Comparison of ENCODE assay signal across 8 mouse cellular contexts in genomic region chr7:42505186-42505585, GRCm38 (mm10). TPM values are rescaled to one million over a fixed set of nuclear protein-coding genes. Genes with fewer than 3 reads are reported as not detected.
A peak's percentile ranks its signal among the peaks of the same experiment; 100 is the strongest.
DNase-seq lines count a peak whose midpoint lies in the region; ATAC-seq lines count a peak whose summit lies in the region.

No protein-coding gene starts in this region.

- no peaks in the 10 kb centered on the region for H3K27me3 ChIP-seq in heart, embryonic 15.5 days
- no peaks in the 10 kb centered on the region for H3K27me3 ChIP-seq in hindbrain, embryonic 13.5 days

- peak overlapping the region; percentile 67 for H3K9ac ChIP-seq in heart, embryonic 15.5 days
- peak overlapping the region; percentile 82 for H3K9ac ChIP-seq in hindbrain, embryonic 13.5 days

- H3K4me3 ChIP-seq in heart, embryonic 15.5 days: peak overlapping the region; percentile 75
- peak overlapping the region; percentile 65 for H3K4me3 ChIP-seq in hindbrain, embryonic 13.5 days
- H3K4me3 ChIP-seq in macrophage (ENCODE audit: inconsistent target): peak overlapping the region; percentile 85

- H3K27ac ChIP-seq in heart, embryonic 15.5 days: peak overlapping the region; percentile 53
- H3K27ac ChIP-seq in hindbrain, embryonic 13.5 days: peak overlapping the region; percentile 64
- peak overlapping the region; percentile 21; the same call in 1 of the 2 replicates for H3K27ac ChIP-seq in macrophage

- WGBS in heart, embryonic 15.5 days: 1% methylated on average over 20 of the region's 20 CpGs
- 1% methylated on average over 20 of the region's 20 CpGs for WGBS in hindbrain, embryonic 13.5 days
- 1% methylated on average over 20 of the region's 20 CpGs for WGBS in macrophage (ENCODE audit: missing documents)

- H3K79me2 ChIP-seq in macrophage (ENCODE audit: inconsistent target): peaks cover 4% of the 10 kb centered on the region; the same call in 1 of the 2 replicates

- no peak for DNase-seq in heart, adult 9 months (ENCODE audit: low spot score in 2 of 2)
- DNase-seq in c-Kit-positive CD71-positive TER-119-positive erythroid progenitor cells, embryonic 14.5 days (ENCODE audit: low spot score): peak; percentile 14
- DNase-seq in cerebellum, postnatal 14 days: no peak
- DNase-seq in gastrocnemius, postnatal 10 days: no peak

- no peaks in the 10 kb centered on the region for H3K4me1 ChIP-seq in heart, embryonic 15.5 days (replicated peaks)
- H3K4me1 ChIP-seq in hindbrain, embryonic 13.5 days (replicated peaks): peaks cover 20% of the 10 kb centered on the region

- H3K4me2 ChIP-seq in heart, embryonic 15.5 days: peak overlapping the region; percentile 69
- peak overlapping the region; percentile 68 for H3K4me2 ChIP-seq in hindbrain, embryonic 13.5 days

- H3K36me3 ChIP-seq in heart, embryonic 15.5 days: peaks cover 4% of the 10 kb centered on the region; the same call in 1 of the 2 replicates
- H3K36me3 ChIP-seq in hindbrain, embryonic 13.5 days: peaks cover 18% of the 10 kb centered on the region
- H3K36me3 ChIP-seq in macrophage (ENCODE audit: inconsistent target): no peaks in the 10 kb centered on the region

- no peak for ATAC-seq in heart, embryonic 15.5 days (replicated peaks; ENCODE audit: insufficient number of reproducible peaks, insufficient read depth, low FRiP score, low read depth)
- peak; percentile 35 for ATAC-seq in CD4-positive, CD25-positive, alpha-beta regulatory T cell, adult 4 months
- ATAC-seq in hindbrain, embryonic 13.5 days (ENCODE audit: low FRiP score): peak; percentile 75

- H3K9me3 ChIP-seq in heart, embryonic 15.5 days (replicated peaks): no peaks in the 10 kb centered on the region
- peaks cover 10% of the 10 kb centered on the region; the same call in 1 of the 2 replicates for H3K9me3 ChIP-seq in hindbrain, embryonic 13.5 days

RNA-seq across cellular contexts. Expression of gene Zfp141, which starts 0.4 kb away (rescaled TPM):
- polyA plus RNA-seq in heart, embryonic 15.5 days (2015; fragmentation: Nextera tagmentation; extraction: Ambion mirVana): 3.7 and 5.4 TPM in 2 replicates
- polyA plus RNA-seq in CD4-positive, CD25-positive, alpha-beta regulatory T cell, adult 4 months (2017; shearing (Covaris generic)): 10 to 100 TPM; 36.0 to 45.9 TPM
- 13.6 and 14.0 TPM in 2 replicates for polyA plus RNA-seq in hindbrain, embryonic 13.5 days (2015; fragmentation: Nextera tagmentation; extraction: Ambion mirVana)
- 10 to 100 TPM in 12 of 26 experiments, 1 to 10 TPM in 13, under 1 TPM in 1; 0.85 to 20.5 (median 8.9) TPM for total RNA-seq in macrophage (2018; cell fraction: chromatin; rRNA removed)
- total RNA-seq in macrophage (2018; cell fraction: cytosol; rRNA removed): 1 to 10 TPM in 25 of 26 experiments, under 1 TPM in 1; 0.85 to 7.4 (median 4.8) TPM
- 10 to 100 TPM in 6 of 26 experiments, 1 to 10 TPM in 20; 1.0 to 13.5 (median 5.7) TPM for total RNA-seq in macrophage (2018; cell fraction: nucleus; rRNA removed)
- 4.7 to 5.0 TPM (median 4.8 TPM) in 3 replicates for polyA plus RNA-seq in macrophage (2018)
- total RNA-seq in gastrocnemius, postnatal 10 days (2021): 1 to 10 TPM; 6.6 to 9.9 TPM

RNA-seq across cellular contexts. Expression of gene 4933421I07Rik, which starts 57.3 kb away (rescaled TPM):
- polyA plus RNA-seq in heart, embryonic 15.5 days (2015; fragmentation: Nextera tagmentation; extraction: Ambion mirVana): not detected in 2 replicates
- polyA plus RNA-seq in CD4-positive, CD25-positive, alpha-beta regulatory T cell, adult 4 months (2017; shearing (Covaris generic)): not detected
- polyA plus RNA-seq in hindbrain, embryonic 13.5 days (2015; fragmentation: Nextera tagmentation; extraction: Ambion mirVana): not detected in 2 replicates
- not detected for total RNA-seq in macrophage (2018; cell fraction: chromatin; rRNA removed)
- not detected for total RNA-seq in macrophage (2018; cell fraction: cytosol; rRNA removed)
- total RNA-seq in macrophage (2018; cell fraction: nucleus; rRNA removed): not detected
- polyA plus RNA-seq in macrophage (2018): not detected in 3 replicates
- not detected for total RNA-seq in gastrocnemius, postnatal 10 days (2021)
